Mouse (Mus musculus): ENCODE measurements at regions not wholly inside any gene's neighbourhood (a gene's known extent, or its start where the extent isn't known, plus 50 kb on each side); places are given as distances from the start of the nearest gene placed in this dataset.

GRCm38 (mm10) chr8:34744179-34744578 lies 632.6 kb upstream of the Gm10131 start:
- TF ChIP-seq ZNF384 (IDR thresholded peaks at IDR 0.05; ENCODE audit: low read depth, low read length) (no peak), ETS1 (IDR thresholded peaks at IDR 0.05; ENCODE audit: low read depth, low read length) (no peak), CTCF (IDR thresholded peaks at IDR 0.05 in 2 of 3, conservative IDR thresholded peaks at IDR 0.05 in 1 of 3; ENCODE audit: control insufficient read depth in 1 of 3, insufficient read depth in 1 of 3, low read depth in 2 of 3, low read length in 3 of 3, poor library complexity in 1 of 3, severe bottlenecking in 1 of 3) (no peak), GATA1 (IDR thresholded peaks at IDR 0.05; ENCODE audit: low read depth, low read length) (no peak)

Measured in MEL (cell line).